Mouse (Mus musculus): Measurements from ENCODE around the gene Mical2.

The Mical2 gene

GRCm38 (mm10) chr7:112283606-112284310 is 58.1 kb downstream of the Mical2 start:
- no peak for DNase-seq

- DNase-seq, result no peak
These were observed 59.9 kb downstream of the Mical2 start for GRCm38 (mm10) chr7:112285573-112285972.

GRCm38 (mm10) chr7:112288352-112289107 is 62.9 kb downstream of the Mical2 start:
- DNase-seq, result no peak

- no peak for DNase-seq
These were observed 63.9 kb downstream of the Mical2 start for GRCm38 (mm10) chr7:112289514-112289913.

- DNase-seq, result no peak
These were observed 64.3 kb downstream of the Mical2 start for GRCm38 (mm10) chr7:112289990-112290389.

GRCm38 (mm10) chr7:112293456-112294104 is 67.9 kb downstream of the Mical2 start:
- no peak for DNase-seq

GRCm38 (mm10) chr7:112295426-112296221 is 70.0 kb downstream of the Mical2 start:
- no peak for DNase-seq

GRCm38 (mm10) chr7:112298032-112298431 is 72.4 kb downstream of the Mical2 start:
- DNase-seq, result peak; percentile 26

- DNase-seq, result no peak
These were observed 73.3 kb downstream of the Mical2 start for GRCm38 (mm10) chr7:112298871-112299422.

GRCm38 (mm10) chr7:112299521-112300096 is 74.0 kb downstream of the Mical2 start:
- no peak for DNase-seq

- no peak for DNase-seq
These were observed 74.5 kb downstream of the Mical2 start for GRCm38 (mm10) chr7:112300141-112300540.

GRCm38 (mm10) chr7:112301052-112301451 is 75.4 kb downstream of the Mical2 start:
- DNase-seq, result no peak

GRCm38 (mm10) chr7:112304382-112304781 is 78.7 kb downstream of the Mical2 start:
- no peak for DNase-seq

GRCm38 (mm10) chr7:112309289-112310016 is 83.8 kb downstream of the Mical2 start:
- no peak for DNase-seq

GRCm38 (mm10) chr7:112310017-112310360 is 84.3 kb downstream of the Mical2 start:
- DNase-seq, result no peak

GRCm38 (mm10) chr7:112313211-112313610 is 87.6 kb downstream of the Mical2 start:
- no peak for DNase-seq

GRCm38 (mm10) chr7:112313670-112314069 is 88.0 kb downstream of the Mical2 start:
- DNase-seq, result peak; percentile 37

- no peak for DNase-seq
These were observed 90.6 kb downstream of the Mical2 start for GRCm38 (mm10) chr7:112316239-112316638.

GRCm38 (mm10) chr7:112317491-112317890 is 91.8 kb downstream of the Mical2 start:
- no peak for DNase-seq

GRCm38 (mm10) chr7:112318306-112318705 is 92.7 kb downstream of the Mical2 start:
- DNase-seq, result no peak

GRCm38 (mm10) chr7:112319419-112319818 is 93.8 kb downstream of the Mical2 start:
- DNase-seq, result peak; percentile 67

All from retina, postnatal 1 day (tissue).